Mouse (Mus musculus): ENCODE results near the gene Srsf4. TPM values are rescaled to one million over a fixed set of nuclear protein-coding genes. Genes with fewer than 3 reads are reported as not detected.
A peak's percentile ranks its signal among the peaks of the same experiment; 100 is the strongest.

Gene Srsf4
- total and polyA plus RNA-seq, 3 experiments: 23.9 to 70.2 (median 55.9) TPM

DNA sequence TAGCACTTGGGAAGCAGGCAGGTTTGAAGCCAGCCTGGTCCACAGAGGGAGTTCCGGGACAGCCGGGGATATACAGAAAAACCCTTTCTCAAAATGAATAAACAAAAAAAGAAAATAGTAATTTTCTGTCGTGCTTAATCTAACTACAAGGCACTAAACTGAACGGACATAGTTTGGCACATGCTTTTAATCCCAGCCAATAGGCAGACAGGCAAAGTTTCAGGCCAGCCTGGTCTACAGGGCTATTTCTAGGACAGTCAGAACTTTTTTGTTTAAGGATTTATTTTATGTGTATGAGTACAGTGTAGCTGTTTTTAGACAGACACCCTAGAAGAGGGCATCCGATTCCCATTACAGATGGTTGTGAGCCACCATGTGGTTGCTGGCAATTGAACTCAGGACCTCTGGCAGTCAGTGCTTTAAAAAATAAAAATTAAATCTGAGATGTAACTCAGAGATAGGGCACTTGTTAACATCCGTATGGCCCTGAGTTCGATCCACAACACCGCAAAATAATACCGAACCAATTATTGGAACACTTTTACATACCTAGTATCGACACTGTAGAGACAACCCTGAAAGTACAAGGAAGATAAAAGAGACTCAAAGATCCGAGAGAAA lies 635 bp upstream of the Srsf4 start:
- no peak for DNase-seq

DNA sequence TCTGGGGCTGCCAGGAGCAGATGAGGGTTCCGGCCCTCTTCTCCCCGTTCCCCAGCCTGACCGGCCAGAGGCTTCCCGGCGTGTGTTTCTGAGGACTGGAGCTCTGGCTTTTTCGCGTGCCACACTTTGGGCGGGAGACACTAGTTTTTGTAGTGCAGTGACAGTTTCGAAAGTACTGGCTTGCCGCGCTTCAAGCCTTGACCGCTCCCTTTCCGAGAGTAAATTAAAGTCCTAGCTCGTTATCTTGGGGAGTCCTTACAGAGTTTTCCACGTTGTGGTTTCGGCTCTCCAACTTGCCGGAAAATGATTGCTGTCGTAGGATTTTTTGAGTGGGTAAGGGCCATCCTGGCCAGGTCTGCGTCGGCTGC lies 736 bp downstream of the Srsf4 start:
- no peak for DNase-seq

- DNase-seq: no peak
Measured at GRCm38 (mm10) chr4:131874567-131874966, 1.1 kb downstream of the Srsf4 start.

DNA sequence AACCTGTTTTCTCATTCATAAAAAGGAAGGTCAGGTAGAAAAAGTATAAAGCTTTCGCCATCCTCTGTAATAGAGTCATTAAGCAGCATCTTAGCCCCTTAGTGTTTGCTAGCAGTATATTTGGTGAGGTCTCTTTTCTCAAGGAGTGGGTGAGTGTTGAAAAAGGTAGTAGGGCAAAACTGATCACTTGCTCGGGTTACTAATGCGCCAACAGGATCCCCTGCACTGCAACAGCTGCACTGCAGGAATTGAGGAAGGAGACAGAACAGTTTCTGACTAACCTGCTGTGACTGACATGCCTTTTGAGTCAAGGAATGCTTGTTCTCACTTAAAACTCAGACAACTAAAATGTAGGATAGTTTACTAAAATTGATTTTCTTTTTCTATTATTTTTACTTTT lies 1.8 kb downstream of the Srsf4 start:
- DNase-seq: no peak

DNA sequence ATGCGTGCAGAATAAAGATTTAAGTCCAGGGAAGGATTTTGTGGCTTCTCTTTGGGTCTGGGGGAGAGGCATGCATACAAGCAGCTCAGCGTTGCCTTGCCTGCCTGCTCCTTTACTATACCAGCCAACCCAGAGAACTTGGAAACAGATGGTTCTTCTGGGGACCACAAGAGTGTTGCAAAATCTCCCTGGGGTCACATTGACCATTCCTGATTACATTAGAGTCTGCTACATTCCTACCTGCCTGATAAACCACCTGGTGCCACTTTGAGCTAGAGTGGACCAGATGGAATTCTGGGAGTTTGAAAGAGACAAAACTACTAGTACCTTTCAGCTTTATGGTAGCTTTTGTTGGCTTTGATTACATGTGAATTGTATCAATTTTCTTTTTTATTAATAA lies 3.4 kb downstream of the Srsf4 start:
- no peak for DNase-seq

- no peak for DNase-seq
Measured at GRCm38 (mm10) chr4:131879692-131880091, 6.3 kb downstream of the Srsf4 start.

DNA sequence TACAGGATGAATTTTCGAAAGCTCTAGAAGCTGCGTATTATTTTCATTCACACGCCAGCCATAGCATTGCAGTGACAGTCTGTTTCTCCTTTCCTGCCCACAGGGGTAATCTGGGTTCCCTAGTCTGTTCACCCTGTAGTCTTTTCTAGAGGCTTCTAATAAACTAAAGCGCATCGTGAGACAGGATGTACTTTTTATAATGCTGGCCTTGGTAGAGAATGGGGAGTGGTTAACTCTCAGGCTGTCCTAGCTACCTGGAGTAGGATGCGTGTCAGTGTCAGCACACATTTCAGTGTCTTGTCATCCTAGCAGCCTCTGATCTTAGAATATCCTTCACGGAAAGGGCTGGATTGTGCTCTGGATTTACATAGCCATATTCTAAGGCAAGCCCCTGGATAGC lies 7.9 kb downstream of the Srsf4 start:
- no peak for DNase-seq

- DNase-seq: peak; percentile 37
Measured at GRCm38 (mm10) chr4:131883571-131883970, 10.2 kb downstream of the Srsf4 start.

- peak; percentile 42 for DNase-seq
Measured at GRCm38 (mm10) chr4:131885376-131885775, 12.0 kb downstream of the Srsf4 start.

GRCm38 (mm10) chr4:131888564-131888963 lies 15.1 kb downstream of the Srsf4 start:
- no peak for DNase-seq

- no peak for DNase-seq
Measured at GRCm38 (mm10) chr4:131890692-131891091, 17.3 kb downstream of the Srsf4 start.

DNA sequence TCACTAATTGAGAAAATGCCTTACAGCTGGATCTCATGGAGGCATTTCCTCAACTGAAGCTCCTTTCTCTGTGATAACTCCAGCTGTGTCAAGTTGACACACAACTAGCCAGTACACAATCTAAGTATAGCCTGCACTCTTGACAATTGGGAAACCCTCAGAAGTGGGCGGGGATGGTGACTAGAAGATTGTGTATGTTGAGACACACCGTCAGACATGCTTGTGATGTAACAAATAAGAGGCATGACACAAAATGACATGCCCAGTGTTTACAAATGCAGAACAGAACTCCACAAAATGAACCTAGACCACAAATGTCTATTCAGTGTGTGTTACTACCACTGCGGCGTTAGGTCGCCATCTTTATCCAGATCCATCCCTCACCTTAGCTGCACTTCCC lies 23.7 kb downstream of the Srsf4 start:
- DNase-seq: no peak

DNA sequence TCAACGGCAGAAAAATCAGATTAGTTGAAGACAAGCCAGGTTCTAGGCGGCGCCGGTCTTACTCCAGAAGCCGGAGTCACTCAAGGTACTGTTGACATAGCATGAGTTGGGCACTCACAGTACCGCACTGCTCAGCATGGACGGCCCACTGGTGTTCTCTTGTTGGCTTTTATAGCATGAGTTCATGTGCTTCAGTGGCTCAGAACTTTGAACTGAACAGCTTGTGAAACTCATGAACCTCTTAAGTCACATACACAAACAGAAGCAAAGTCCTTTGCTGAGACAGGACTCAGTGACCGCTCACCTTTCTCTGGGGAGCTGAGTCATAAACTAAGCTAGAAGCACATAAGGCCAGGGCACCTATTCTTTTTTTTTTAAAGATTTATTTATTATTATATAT lies 24.4 kb downstream of the Srsf4 start:
- no peak for DNase-seq

- no peak for DNase-seq
Measured at GRCm38 (mm10) chr4:131898503-131899179, 25.2 kb downstream of the Srsf4 start.

DNA sequence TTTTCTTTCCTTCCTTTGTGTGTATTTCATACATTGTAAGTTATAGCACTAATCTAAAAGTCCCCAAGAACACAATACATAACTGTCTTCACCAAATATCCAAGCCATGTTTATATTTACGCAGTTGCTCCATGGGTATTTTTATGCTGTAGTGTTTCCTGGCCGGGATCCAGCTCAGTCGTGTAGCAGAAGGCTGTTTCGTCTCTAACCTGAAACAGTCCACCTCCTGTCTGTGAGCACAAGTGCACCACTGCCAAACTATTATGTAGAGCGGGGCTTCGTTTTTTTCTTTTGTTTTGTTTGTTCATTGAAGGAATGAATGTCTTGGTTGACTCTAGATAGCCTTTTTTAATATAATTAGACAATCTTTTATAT lies 25.8 kb downstream of the Srsf4 start:
- DNase-seq: no peak

- no peak for DNase-seq
Measured at GRCm38 (mm10) chr4:131901090-131901489, 27.7 kb downstream of the Srsf4 start.

DNA sequence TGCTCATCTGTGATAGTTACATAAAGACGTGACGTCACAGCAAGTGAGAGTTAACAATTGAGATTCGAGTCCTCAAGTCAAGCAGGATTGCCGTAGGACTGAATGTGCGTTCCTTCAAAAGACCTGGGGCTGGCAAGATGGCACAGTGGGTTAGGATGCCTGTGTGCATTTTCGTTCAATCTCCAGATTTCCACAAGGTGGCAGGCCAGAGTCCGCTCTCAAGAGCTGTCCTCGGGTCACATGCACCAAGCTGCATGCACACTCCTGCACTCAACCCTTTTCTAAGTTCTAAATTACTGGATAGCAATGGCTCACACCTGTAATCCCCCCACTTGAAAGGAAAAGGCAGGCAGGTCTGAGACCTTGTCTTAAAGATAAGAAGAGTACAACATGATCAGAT lies 31.1 kb downstream of the Srsf4 start:
- no peak for DNase-seq

GRCm38 (mm10) chr4:131906423-131906822 lies 33.0 kb downstream of the Srsf4 start:
- DNase-seq: peak; percentile 43

DNA sequence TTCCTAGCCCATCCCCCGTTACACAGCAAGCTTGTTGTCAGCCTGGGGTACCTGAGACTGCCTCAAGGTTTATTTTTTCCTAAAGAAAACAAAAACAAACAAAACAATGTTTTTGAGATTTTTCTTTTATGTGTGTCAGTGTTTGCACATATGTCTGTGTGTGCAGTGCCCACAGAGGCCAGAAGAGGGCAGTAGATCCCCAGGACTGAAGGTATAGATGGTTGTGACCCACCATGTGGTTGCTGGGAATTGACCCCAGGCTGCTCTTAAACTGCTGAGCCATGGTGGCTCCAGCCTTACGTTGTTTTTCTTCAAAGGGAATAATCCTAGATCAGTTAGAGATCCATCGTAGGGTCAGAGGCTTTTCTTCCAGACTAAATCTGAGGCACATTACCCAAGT lies 34.5 kb downstream of the Srsf4 start:
- no peak for DNase-seq

- DNase-seq: no peak
Measured at GRCm38 (mm10) chr4:131910237-131910994, 37.0 kb downstream of the Srsf4 start.

GRCm38 (mm10) chr4:131911521-131911920 lies 38.1 kb downstream of the Srsf4 start:
- no peak for DNase-seq

- DNase-seq: peak; percentile 48
Measured at GRCm38 (mm10) chr4:131913526-131913925, 40.1 kb downstream of the Srsf4 start.

DNA sequence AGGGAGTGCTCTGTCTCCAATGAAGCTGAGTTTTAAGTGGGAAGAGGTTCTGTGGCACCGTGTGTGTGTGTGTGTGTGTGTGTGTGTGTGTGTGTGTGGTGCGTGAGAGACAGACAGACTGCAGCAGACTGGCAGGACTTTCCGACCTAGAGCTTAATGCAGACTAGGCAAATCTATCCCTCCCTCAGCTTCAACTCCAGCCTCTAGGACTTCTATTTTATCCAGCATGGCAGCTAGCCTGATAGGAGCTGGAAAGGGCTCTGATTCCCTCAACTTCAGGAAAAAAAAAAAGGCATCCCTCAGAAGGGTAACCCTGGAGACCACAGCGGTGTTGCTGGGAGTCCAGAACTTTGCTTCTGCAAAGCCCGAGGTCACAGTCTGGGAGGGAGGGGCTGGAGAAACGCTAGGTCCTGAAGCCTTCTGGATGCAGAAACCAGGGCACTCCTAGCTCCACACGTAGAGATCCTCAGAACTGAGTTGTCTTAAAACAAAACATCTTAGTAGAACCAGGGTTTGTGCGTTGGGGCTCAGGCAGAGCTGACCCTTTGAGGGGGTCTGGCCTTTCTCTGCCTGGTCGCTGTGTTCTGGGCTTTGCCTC lies 40.7 kb downstream of the Srsf4 start:
- DNase-seq: no peak
